Mouse (Mus musculus): ENCODE results near the gene Plppr2. TPM values are rescaled to one million over a fixed set of nuclear protein-coding genes. Genes with fewer than 3 reads are reported as not detected.

Gene Plppr2
- polyA plus RNA-seq, 1 experiment from 2014 or later = 100 TPM

- H3K27ac ChIP-seq (replicated peaks) = no peak overlapping the region
- no peak for ATAC-seq (ENCODE audit: low FRiP score)
- WGBS = 90% methylated on average over 12 of the region's 12 CpGs
These were observed 2.8 kb upstream of the Plppr2 start for GRCm38 (mm10) chr9:21934021-21934420.

GRCm38 (mm10) chr9:21935466-21936131 lies 1.2 kb upstream of the Plppr2 start:
- peaks cover 11% of the 10 kb centered on the region; the same call in 1 of the 2 replicates for H3K36me3 ChIP-seq
- no peaks in the 10 kb centered on the region for H3K9me3 ChIP-seq (replicated peaks)
- no peak overlapping the region for H3K9ac ChIP-seq (replicated peaks)
- ATAC-seq (ENCODE audit: low FRiP score) = no peak
- peak overlapping the region; percentile 88; the same call in 1 of the 2 replicates for H3K27ac ChIP-seq (replicated peaks)
- peak overlapping the region; percentile 74; the same call in 1 of the 2 replicates for H3K4me3 ChIP-seq (replicated peaks)
- peaks cover 32% of the 10 kb centered on the region for H3K4me1 ChIP-seq
- H3K4me2 ChIP-seq = peak overlapping the region; percentile 65
- no peaks in the 10 kb centered on the region for H3K27me3 ChIP-seq (replicated peaks)
- 82% methylated on average over 7 of the region's 7 CpGs for WGBS

More at GRCm38 (mm10) chr9:21934021-21934420, 2.8 kb upstream of the Plppr2 start:
- peaks cover 27% of the 10 kb centered on the region for H3K4me1 ChIP-seq
- H3K4me3 ChIP-seq (replicated peaks) = no peak overlapping the region
- H3K4me2 ChIP-seq = no peak overlapping the region
- H3K9ac ChIP-seq (replicated peaks) = no peak overlapping the region
- 0 out of 2 replicates have a peak, but pooled peaks cover 3% of the 10 kb centered on the region for H3K36me3 ChIP-seq
- no peaks in the 10 kb centered on the region for H3K9me3 ChIP-seq (replicated peaks)
- H3K27me3 ChIP-seq (replicated peaks) = no peaks in the 10 kb centered on the region

DNA sequence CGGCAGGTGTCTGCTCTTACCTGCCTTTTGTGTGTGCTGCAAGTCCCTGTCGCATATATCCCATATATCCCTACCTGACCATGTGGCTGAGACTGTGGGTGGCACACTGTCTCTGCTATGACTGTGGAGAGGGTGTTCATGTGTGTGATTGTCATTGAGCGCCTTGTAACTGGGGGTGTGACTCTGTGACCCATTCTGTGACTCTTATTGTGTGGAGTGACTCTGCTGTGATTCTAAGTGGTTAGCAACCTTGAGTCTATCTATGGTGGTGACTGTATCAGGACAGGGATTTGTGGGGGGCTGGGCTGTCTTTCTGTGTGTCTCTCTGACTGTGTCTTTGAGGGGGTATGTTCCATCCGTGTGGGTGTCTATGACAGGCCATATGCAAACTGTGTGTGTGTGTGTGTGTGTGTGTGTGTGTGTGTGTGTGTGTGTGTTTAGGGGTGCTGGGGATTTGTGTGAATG lies 910 bp downstream of the Plppr2 start:
- WGBS = 64% methylated on average over 4 of the region's 4 CpGs
- peak overlapping the region; percentile 88 for H3K9ac ChIP-seq (replicated peaks)
- H3K36me3 ChIP-seq = peaks cover 28% of the 10 kb centered on the region
- peaks cover 32% of the 10 kb centered on the region for H3K4me1 ChIP-seq
- no peaks in the 10 kb centered on the region for H3K27me3 ChIP-seq (replicated peaks)
- H3K27ac ChIP-seq (replicated peaks) = peak overlapping the region; percentile 88; the same call in 1 of the 2 replicates
- H3K4me2 ChIP-seq = peak overlapping the region; percentile 65
- peak overlapping the region; percentile 74 for H3K4me3 ChIP-seq (replicated peaks)
- peak; percentile 18; the same call in 1 of the 2 replicates for ATAC-seq (ENCODE audit: low FRiP score)
- H3K9me3 ChIP-seq (replicated peaks) = no peaks in the 10 kb centered on the region

DNA sequence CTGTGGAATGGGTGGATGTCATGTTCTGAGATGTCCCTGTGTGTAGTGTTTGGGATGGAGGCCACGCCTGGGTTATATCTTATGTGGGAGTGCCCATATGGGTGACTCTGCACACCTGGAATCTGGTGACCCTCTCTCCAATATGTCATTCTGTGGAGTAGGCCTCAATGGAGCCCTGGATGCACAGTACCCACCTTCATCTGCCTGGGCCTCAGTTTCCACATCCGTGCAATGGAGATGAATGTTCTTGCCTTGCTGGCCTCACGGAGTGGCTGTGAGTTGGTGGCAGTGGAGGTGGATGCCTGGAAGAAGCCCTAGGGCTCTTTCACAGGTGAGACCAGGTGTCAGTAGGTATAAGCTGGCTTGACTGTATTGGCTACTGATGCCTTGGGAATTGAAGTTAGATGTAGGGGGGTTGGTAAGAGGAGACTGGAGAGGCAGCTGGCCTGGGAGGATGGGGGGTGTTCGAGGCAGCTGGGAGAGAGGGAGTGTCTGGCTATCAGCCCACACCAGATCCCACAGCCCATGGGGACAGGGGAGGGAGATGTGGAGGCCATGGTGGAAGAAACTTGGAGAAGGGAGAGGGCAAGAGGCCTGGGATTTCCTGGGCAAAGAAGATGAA lies 1.5 kb downstream of the Plppr2 start:
- Histone ChIP-seq H3K4me1 (peaks cover 32% of the 10 kb centered on the region), H3K9me3 (replicated peaks) (no peaks in the 10 kb centered on the region), H3K36me3 (peaks cover 28% of the 10 kb centered on the region), H3K27ac (replicated peaks) (no peak overlapping the region), H3K4me3 (replicated peaks) (peak overlapping the region; percentile 74), H3K9ac (replicated peaks) (peak overlapping the region; percentile 88), H3K4me2 (peak overlapping the region; percentile 65), H3K27me3 (replicated peaks) (no peaks in the 10 kb centered on the region)
- ATAC-seq (ENCODE audit: low FRiP score) = no peak
- WGBS = 82% methylated on average over 4 of the region's 4 CpGs

DNA sequence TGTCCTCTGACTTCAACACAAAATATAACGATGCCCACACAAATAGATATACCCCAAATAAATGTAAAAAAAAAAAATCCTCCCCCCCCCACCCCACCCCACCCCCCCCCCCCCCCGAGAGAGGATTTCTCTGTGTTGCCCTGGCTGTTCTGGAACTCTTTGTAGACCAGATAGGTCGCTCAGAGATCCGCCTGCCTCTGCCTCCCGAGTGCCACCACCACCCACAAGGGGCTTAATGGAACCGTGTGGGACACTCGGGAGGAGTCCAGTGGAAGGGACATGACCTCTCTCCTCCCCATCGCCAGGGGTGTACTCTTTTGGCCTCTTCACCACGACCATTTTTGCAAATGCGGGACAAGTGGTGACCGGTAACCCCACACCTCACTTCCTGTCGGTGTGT lies 6.2 kb downstream of the Plppr2 start:
- no peak overlapping the region for H3K27ac ChIP-seq (replicated peaks)
- H3K27me3 ChIP-seq (replicated peaks) = 0 out of 2 replicates have a peak, but pooled peaks cover 5% of the 10 kb centered on the region
- H3K9ac ChIP-seq (replicated peaks) = no peak overlapping the region
- H3K4me2 ChIP-seq = no peak overlapping the region
- ATAC-seq (ENCODE audit: low FRiP score) = no peak
- no peak overlapping the region for H3K4me3 ChIP-seq (replicated peaks)
- H3K9me3 ChIP-seq (replicated peaks) = no peaks in the 10 kb centered on the region
- H3K36me3 ChIP-seq = peaks cover 60% of the 10 kb centered on the region
- WGBS = 79% methylated on average over 12 of the region's 12 CpGs
- peaks cover 18% of the 10 kb centered on the region for H3K4me1 ChIP-seq

DNA sequence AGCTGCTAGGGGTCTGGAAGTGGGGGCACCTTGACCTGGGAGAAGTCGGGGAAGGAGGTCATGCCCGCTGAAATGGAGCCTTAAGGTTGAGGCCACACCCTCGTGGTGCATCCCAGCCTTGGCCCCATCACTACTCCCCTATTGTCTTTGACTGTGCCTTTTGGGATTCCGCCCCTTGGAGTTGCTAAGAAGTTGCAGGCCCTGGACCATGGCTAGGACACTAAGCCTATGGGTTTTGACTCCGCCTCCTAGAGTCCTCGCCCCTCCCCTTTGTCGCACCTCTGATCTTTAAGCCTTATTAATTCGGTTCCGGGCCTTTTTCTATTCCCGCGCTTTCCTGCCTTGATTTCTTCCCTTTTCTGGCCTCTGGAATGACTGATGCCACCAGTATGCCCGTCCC lies 6.8 kb downstream of the Plppr2 start:
- WGBS = 50% methylated on average over 12 of the region's 12 CpGs
- Histone ChIP-seq H3K9me3 (replicated peaks) (no peaks in the 10 kb centered on the region), H3K27me3 (replicated peaks) (0 out of 2 replicates have a peak, but pooled peaks cover 5% of the 10 kb centered on the region), H3K4me1 (peaks cover 12% of the 10 kb centered on the region), H3K4me2 (no peak overlapping the region), H3K36me3 (peaks cover 64% of the 10 kb centered on the region), H3K27ac (replicated peaks) (no peak overlapping the region), H3K9ac (replicated peaks) (no peak overlapping the region), H3K4me3 (replicated peaks) (no peak overlapping the region)
- no peak for ATAC-seq (ENCODE audit: low FRiP score)

DNA sequence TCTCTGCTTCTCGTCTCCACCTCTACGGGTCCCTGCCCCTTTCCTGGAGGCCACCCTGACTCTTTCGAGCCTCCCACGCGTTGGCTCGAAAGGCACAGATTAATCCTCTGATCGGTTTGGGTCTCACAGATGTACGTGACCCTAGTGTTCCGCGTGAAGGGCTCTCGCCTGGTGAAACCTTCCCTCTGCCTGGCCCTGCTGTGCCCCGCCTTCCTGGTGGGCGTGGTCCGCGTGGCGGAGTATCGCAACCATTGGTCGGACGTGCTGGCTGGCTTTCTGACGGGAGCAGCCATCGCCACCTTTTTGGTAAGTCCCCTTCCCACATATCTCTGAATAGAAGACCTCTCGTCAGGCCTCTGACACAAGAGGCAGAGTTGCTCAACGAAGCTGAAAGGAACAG lies 7.4 kb downstream of the Plppr2 start:
- ATAC-seq (ENCODE audit: low FRiP score) = no peak
- WGBS = 22% methylated on average over 23 of the region's 23 CpGs
- Histone ChIP-seq H3K27me3 (replicated peaks) (0 out of 2 replicates have a peak, but pooled peaks cover 5% of the 10 kb centered on the region), H3K27ac (replicated peaks) (no peak overlapping the region), H3K4me2 (no peak overlapping the region), H3K9me3 (replicated peaks) (no peaks in the 10 kb centered on the region), H3K4me1 (peaks cover 5% of the 10 kb centered on the region), H3K9ac (replicated peaks) (no peak overlapping the region), H3K36me3 (peaks cover 61% of the 10 kb centered on the region), H3K4me3 (replicated peaks) (no peak overlapping the region)

- ATAC-seq (ENCODE audit: low FRiP score) = no peak
- H3K27ac ChIP-seq (replicated peaks) = no peak overlapping the region
- H3K4me1 ChIP-seq = peaks cover 3% of the 10 kb centered on the region; the same call in 1 of the 2 replicates
- peaks cover 36% of the 10 kb centered on the region for H3K36me3 ChIP-seq
- 12% methylated on average over 26 of the region's 28 CpGs for WGBS
- H3K4me3 ChIP-seq (replicated peaks) = no peak overlapping the region
- H3K4me2 ChIP-seq = no peak overlapping the region
- no peak overlapping the region for H3K9ac ChIP-seq (replicated peaks)
- H3K9me3 ChIP-seq (replicated peaks) = no peaks in the 10 kb centered on the region
- 0 out of 2 replicates have a peak, but pooled peaks cover 5% of the 10 kb centered on the region for H3K27me3 ChIP-seq (replicated peaks)
These were observed 10.8 kb downstream of the Plppr2 start for GRCm38 (mm10) chr9:21947540-21948130.

DNA sequence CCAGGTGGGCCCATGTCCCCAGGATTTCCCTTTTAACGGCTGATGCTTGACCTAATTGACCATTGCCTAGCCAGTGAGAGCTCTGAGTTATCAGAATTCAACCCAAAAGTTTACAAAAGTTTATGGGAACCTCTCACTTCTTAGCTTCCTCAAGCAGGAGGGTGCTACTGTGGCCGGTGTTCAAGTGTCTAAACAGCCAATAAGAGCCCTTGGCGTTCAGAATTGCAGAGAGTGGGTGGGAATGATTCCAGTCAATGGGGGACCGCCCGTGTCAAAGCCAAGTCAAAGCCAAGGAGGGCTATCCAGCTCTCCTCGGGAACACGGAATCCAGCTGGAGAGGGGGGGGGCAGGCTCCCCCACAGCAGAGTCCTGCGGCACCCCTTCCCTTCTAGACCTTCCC lies 11.3 kb downstream of the Plppr2 start:
- Histone ChIP-seq H3K4me1 (peaks cover 3% of the 10 kb centered on the region; the same call in 1 of the 2 replicates), H3K9me3 (replicated peaks) (no peaks in the 10 kb centered on the region), H3K27ac (replicated peaks) (no peak overlapping the region), H3K27me3 (replicated peaks) (0 out of 2 replicates have a peak, but pooled peaks cover 5% of the 10 kb centered on the region), H3K4me2 (no peak overlapping the region), H3K36me3 (peaks cover 36% of the 10 kb centered on the region), H3K9ac (replicated peaks) (no peak overlapping the region), H3K4me3 (replicated peaks) (no peak overlapping the region)
- WGBS = 58% methylated on average over 8 of the region's 8 CpGs
- no peak for ATAC-seq (ENCODE audit: low FRiP score)

DNA sequence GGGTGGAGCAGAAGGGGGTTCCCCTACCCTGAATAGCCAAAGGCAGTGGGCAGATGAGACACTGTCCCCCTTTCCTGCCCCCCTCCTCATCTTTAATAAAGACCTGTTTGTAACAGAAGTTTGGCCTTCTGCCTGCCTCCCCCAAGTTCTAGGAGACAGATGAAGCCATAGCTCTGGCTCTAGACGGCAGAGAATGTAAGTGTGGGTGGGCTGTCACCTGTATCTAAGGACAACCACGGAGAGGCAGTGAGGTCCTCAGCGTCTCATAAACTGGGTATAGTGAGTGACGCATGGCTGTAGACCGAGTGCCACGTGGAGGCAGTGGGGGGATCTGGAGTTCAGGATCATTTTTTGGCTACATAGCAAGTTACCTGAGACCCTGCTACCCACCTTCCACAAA lies 12.0 kb downstream of the Plppr2 start:
- 63% methylated on average over 6 of the region's 6 CpGs for WGBS
- Histone ChIP-seq H3K4me3 (replicated peaks) (no peak overlapping the region), H3K36me3 (peaks cover 36% of the 10 kb centered on the region), H3K27ac (replicated peaks) (no peak overlapping the region), H3K4me2 (no peak overlapping the region), H3K9me3 (replicated peaks) (no peaks in the 10 kb centered on the region), H3K4me1 (peaks cover 3% of the 10 kb centered on the region; the same call in 1 of the 2 replicates), H3K27me3 (replicated peaks) (0 out of 2 replicates have a peak, but pooled peaks cover 5% of the 10 kb centered on the region), H3K9ac (replicated peaks) (no peak overlapping the region)
- no peak for ATAC-seq (ENCODE audit: low FRiP score)

DNA sequence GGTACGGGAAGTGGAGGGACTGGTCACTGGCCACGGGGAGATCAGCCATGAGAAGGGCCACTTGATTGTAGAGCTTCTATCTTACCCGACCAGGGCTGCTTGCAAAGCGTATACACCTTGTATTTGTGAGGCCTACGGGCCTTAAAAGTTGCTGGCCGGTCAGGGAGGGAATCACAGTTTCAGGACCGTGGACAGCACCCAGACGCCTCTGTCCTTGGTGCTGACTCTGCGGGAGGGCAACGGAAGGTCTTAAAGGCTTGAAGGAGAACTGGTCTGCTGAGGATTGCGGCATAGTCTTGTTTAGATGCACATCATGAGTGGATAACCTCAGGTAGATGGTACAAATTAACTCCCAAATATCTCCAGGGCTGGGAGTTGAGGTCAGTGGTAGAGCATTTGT lies 13.5 kb downstream of the Plppr2 start:
- WGBS = 18% methylated on average over 11 of the region's 11 CpGs
- Histone ChIP-seq H3K27me3 (replicated peaks) (0 out of 2 replicates have a peak, but pooled peaks cover 5% of the 10 kb centered on the region), H3K9ac (replicated peaks) (no peak overlapping the region), H3K36me3 (peaks cover 28% of the 10 kb centered on the region), H3K9me3 (replicated peaks) (no peaks in the 10 kb centered on the region), H3K4me3 (replicated peaks) (no peak overlapping the region), H3K27ac (replicated peaks) (no peak overlapping the region), H3K4me2 (no peak overlapping the region), H3K4me1 (peaks cover 3% of the 10 kb centered on the region; the same call in 1 of the 2 replicates)
- ATAC-seq (ENCODE audit: low FRiP score) = no peak

Measured in neural tube, embryonic 15.5 days (tissue).